ENCODE assay signal across 11 mouse cellular contexts in the genomic region with DNA sequence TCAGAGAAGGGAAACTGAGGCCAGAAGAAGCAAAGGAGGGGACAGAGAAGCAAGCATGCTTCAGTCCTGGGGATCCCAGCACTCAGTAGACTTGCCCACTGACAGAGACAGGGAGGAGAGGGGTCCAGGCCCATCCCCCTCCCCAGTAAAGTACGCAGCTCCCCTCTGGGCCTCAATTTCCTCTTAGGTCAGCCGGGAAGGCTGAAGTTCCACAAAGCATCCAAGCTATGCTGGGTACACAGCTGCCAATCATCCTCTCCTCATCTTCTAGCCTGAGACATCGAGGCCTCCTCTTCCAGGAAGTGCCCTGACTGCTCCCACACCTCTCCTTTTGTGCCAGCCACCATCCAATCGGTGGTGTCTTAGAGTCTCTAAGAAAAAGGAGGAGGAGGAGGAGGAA. TPM values are rescaled to one million over a fixed set of nuclear protein-coding genes. Genes with fewer than 3 reads are reported as not detected.
DNase-seq lines count a peak whose midpoint lies in the region; ATAC-seq and TF ChIP-seq lines count a peak whose summit lies in the region.
"Had no signal": no experiment of that assay in that cellular context is flagged by ENCODE, and none has a peak within 500 bp of the region (broad histone marks: within the 10 kb centered on the region; RNA-seq: fewer than 3 reads in every experiment).

No protein-coding gene starts in this region.

- H3K27ac ChIP-seq in heart, embryonic 10.5 days: peak overlapping the region; percentile 85
- peak overlapping the region; percentile 87 for H3K27ac ChIP-seq in liver, adult 2 months (replicated peaks; ENCODE audit: insufficient read depth, low read depth, low read length)
- H3K27ac ChIP-seq in liver, embryonic 12.5 days: no peak overlapping the region; the same call in 1 of the 2 replicates
- H3K27ac ChIP-seq in limb, embryonic 12.5 days: peak overlapping the region; percentile 96

- no peak overlapping the region; the same call in 1 of the 2 replicates for H3K9ac ChIP-seq in liver, adult 2 months (ENCODE audit: low read depth, low read length)
- no peak overlapping the region for H3K9ac ChIP-seq in liver, embryonic 12.5 days
- no peak overlapping the region for H3K9ac ChIP-seq in limb, embryonic 12.5 days (replicated peaks)

- ATAC-seq in liver, embryonic 12.5 days: no peak
- no peak for ATAC-seq in limb, embryonic 12.5 days (ENCODE audit: insufficient number of reproducible peaks, insufficient read depth, low FRiP score, low TSS enrichment, low read depth)
- ATAC-seq: midbrain, embryonic 16.5 days had no signal

- no peaks in the 10 kb centered on the region for H3K36me3 ChIP-seq in heart, embryonic 10.5 days
- H3K36me3 ChIP-seq in liver, adult 2 months (ENCODE audit: control insufficient read depth, insufficient read depth, low read length): no peaks in the 10 kb centered on the region
- H3K36me3 ChIP-seq in liver, embryonic 12.5 days: no peaks in the 10 kb centered on the region
- H3K36me3 ChIP-seq in limb, embryonic 12.5 days: no peaks in the 10 kb centered on the region

- H3K27me3 ChIP-seq in heart, embryonic 10.5 days (ENCODE audit: insufficient read depth, poor library complexity, severe bottlenecking): peaks cover 21% of the 10 kb centered on the region
- H3K27me3 ChIP-seq in liver, adult 2 months (ENCODE audit: control insufficient read depth, insufficient read depth, low read length): no peaks in the 10 kb centered on the region
- peaks cover 18% of the 10 kb centered on the region for H3K27me3 ChIP-seq in liver, embryonic 12.5 days (replicated peaks)
- H3K27me3 ChIP-seq in limb, embryonic 12.5 days: no peaks in the 10 kb centered on the region

- H3K9me3 ChIP-seq in heart, embryonic 10.5 days: no peaks in the 10 kb centered on the region
- H3K9me3 ChIP-seq in liver, embryonic 12.5 days (replicated peaks): no peaks in the 10 kb centered on the region
- no peaks in the 10 kb centered on the region for H3K9me3 ChIP-seq in limb, embryonic 12.5 days

- H3K79me2 ChIP-seq in liver, adult 2 months (ENCODE audit: control insufficient read depth, insufficient read depth, low read length): no peaks in the 10 kb centered on the region

- no peak overlapping the region for H3K4me2 ChIP-seq in liver, embryonic 12.5 days
- H3K4me2 ChIP-seq in limb, embryonic 12.5 days: peak overlapping the region; percentile 55

- no peak overlapping the region for H3K4me3 ChIP-seq in heart, embryonic 10.5 days
- no peak overlapping the region for H3K4me3 ChIP-seq in liver, adult 2 months (ENCODE audit: insufficient read depth, low read depth, low read length)
- H3K4me3 ChIP-seq in liver, embryonic 12.5 days: no peak overlapping the region
- no peak overlapping the region for H3K4me3 ChIP-seq in limb, embryonic 12.5 days (replicated peaks)

- DNase-seq in heart, embryonic 10.5 days (ENCODE audit: low spot score): no peak
- DNase-seq in heart, adult 9 months (ENCODE audit: low spot score in 2 of 2): no peak
- DNase-seq in liver, adult 2 months (ENCODE audit: extremely low read depth, low read depth, low spot score): no peak
- peak; percentile 54 for DNase-seq in embryo, embryonic 10.5 days (ENCODE audit: low spot score)
- DNase-seq in adrenal gland, adult (ENCODE audit: inconsistent age in 2 of 2, low spot score in 1 of 2): no peak
- DNase-seq in urinary bladder, postnatal 36 days (ENCODE audit: low spot score in 2 of 2): no peak
- DNase-seq: thymus, adult 18-20 months had no signal

- TF ChIP-seq POLR2A in liver, adult 2 months (IDR thresholded peaks at IDR 0.05; ENCODE audit: extremely low read depth, insufficient read depth, low read length): no peak

- H3K4me1 ChIP-seq in heart, embryonic 10.5 days: peaks cover 62% of the 10 kb centered on the region
- peaks cover 6% of the 10 kb centered on the region; the same call in 1 of the 2 replicates for H3K4me1 ChIP-seq in liver, adult 2 months (ENCODE audit: control insufficient read depth, insufficient read depth, low read length)
- peaks cover 12% of the 10 kb centered on the region for H3K4me1 ChIP-seq in liver, embryonic 12.5 days
- H3K4me1 ChIP-seq in limb, embryonic 12.5 days (replicated peaks): peaks cover 79% of the 10 kb centered on the region

- 28% methylated on average over 4 of the region's 4 CpGs for WGBS in heart, embryonic 10.5 days
- WGBS in liver, adult 2 months: 81% methylated on average over 3 of the region's 4 CpGs
- 33% methylated on average over 3 of the region's 4 CpGs for WGBS in liver, embryonic 12.5 days (ENCODE audit: insufficient replicate concordance)
- 1% methylated on average over 4 of the region's 4 CpGs for WGBS in limb, embryonic 12.5 days

- no peak for TF ChIP-seq CTCF in liver, adult 2 months (IDR thresholded peaks at IDR 0.05; ENCODE audit: low read depth, low read length)

RNA-seq across cellular contexts. Expression of a gene that starts 35.6 kb away (rescaled TPM):
- polyA plus RNA-seq in heart, embryonic 10.5 days (2016; fragmentation: Nextera tagmentation; extraction: Ambion mirVana): 312 and 332 TPM in 2 replicates
- total RNA-seq in liver, adult 2 months (2014; rRNA removed): 26.2 and 34.5 TPM in 2 replicates
- polyA plus RNA-seq in liver, adult 2 months (2012; rRNA removed): 69.9 and 75.2 TPM in 2 replicates
- 256 and 259 TPM in 2 replicates for polyA plus RNA-seq in liver, embryonic 12.5 days (2016; fragmentation: Nextera tagmentation; extraction: Ambion mirVana)
- 264 and 267 TPM in 2 replicates for polyA plus RNA-seq in limb, embryonic 12.5 days (2016; fragmentation: Nextera tagmentation; extraction: Ambion mirVana)

RNA-seq across cellular contexts. Expression of a gene that starts 58.3 kb away (rescaled TPM):
- 21.8 and 42.2 TPM in 2 replicates for polyA plus RNA-seq in heart, embryonic 10.5 days (2016; fragmentation: Nextera tagmentation; extraction: Ambion mirVana)
- 0.13 and 0.18 TPM in 2 replicates for total RNA-seq in liver, adult 2 months (2014; rRNA removed)
- 2.2 and 2.7 TPM in 2 replicates for polyA plus RNA-seq in liver, adult 2 months (2012; rRNA removed)
- 4.9 and 5.0 TPM in 2 replicates for polyA plus RNA-seq in liver, embryonic 12.5 days (2016; fragmentation: Nextera tagmentation; extraction: Ambion mirVana)
- 69.0 and 82.0 TPM in 2 replicates for polyA plus RNA-seq in limb, embryonic 12.5 days (2016; fragmentation: Nextera tagmentation; extraction: Ambion mirVana)
- total RNA-seq: hematopoietic stem cell, adult 5-6 weeks had no signal
